Mouse (Mus musculus): ENCODE results near the gene Syndig1. TPM values are rescaled to one million over a fixed set of nuclear protein-coding genes. Genes with fewer than 3 reads are reported as not detected.

The Syndig1 gene
- polyA plus RNA-seq, 2 experiments, result 0.10 to 0.63 TPM

DNA sequence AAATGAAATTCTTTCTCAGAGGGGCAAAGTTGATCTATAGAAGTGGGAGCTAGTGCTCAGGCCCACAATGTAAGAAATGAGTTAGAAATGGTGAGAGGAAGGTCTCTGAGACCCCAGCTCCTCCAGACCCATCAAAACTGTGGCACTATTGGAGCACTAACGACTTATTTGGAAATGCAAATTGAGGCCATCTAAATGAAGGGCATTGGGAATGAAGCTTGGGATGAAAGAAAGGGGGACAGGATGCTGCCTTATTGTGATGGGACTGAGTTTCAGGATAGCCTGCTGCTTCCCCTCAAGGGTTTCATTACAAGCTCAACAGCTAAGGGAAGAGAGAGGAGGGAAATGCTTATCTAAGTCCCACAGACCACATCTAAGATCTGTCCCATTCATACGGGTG lies 110.6 kb downstream of the Syndig1 start:
- TF ChIP-seq EP300 (IDR thresholded peaks at IDR 0.05; ENCODE audit: low read depth) (no peak), CTCF (IDR thresholded peaks at IDR 0.05; ENCODE audit: low read depth) (no peak)
- Histone ChIP-seq H3K27ac (no peak overlapping the region), H3K4me2 (ENCODE audit: low read depth) (no peak overlapping the region), H3K9me3 (ENCODE audit: control insufficient read depth, low read length) (no peaks in the 10 kb centered on the region), H3K4me3 (ENCODE audit: insufficient read depth in 1 of 2, low read depth in 2 of 2, low read length in 2 of 2) (no peak overlapping the region), H3K36me3 (replicated peaks; ENCODE audit: control insufficient read depth, insufficient read depth, low read depth) (no peaks in the 10 kb centered on the region), H3K9ac (replicated peaks) (no peak overlapping the region), H3K27me3 (ENCODE audit: control insufficient read depth, insufficient read depth, low read length) (no peaks in the 10 kb centered on the region), H3K4me1 (replicated peaks; ENCODE audit: control insufficient read depth in 2 of 2, insufficient read depth in 2 of 2, low read length in 1 of 2) (no peaks in the 10 kb centered on the region)
- no peak for ATAC-seq (ENCODE audit: insufficient read depth)
- DNase-seq (ENCODE audit: low read depth in 3 of 3, low spot score in 3 of 3), result no peak
- WGBS (ENCODE audit: insufficient replicate concordance), result 17% methylated on average over 2 of the region's 2 CpGs

DNA sequence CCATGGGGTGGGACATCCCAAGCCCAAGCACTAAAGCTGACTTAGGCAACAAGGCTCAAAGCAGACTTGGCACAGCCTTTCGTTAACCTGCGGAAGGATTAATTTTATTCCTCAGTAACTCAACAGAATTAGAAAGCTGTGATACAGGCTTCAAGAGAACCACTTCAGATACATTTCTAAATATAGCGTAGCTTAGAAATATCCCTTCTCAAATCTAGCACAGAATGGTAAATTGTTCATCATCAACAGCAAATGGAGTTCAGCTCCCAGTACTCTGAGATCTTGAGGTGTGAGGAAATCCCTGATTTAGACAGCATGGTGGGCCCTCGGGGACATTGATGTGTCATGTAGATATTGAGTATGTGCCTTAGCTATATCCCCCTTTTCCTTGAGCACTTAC lies 121.6 kb downstream of the Syndig1 start:
- no peaks in the 10 kb centered on the region for H3K9me3 ChIP-seq (ENCODE audit: control insufficient read depth, low read length)
- H3K4me1 ChIP-seq (replicated peaks; ENCODE audit: control insufficient read depth in 2 of 2, insufficient read depth in 2 of 2, low read length in 1 of 2), result no peaks in the 10 kb centered on the region
- H3K27me3 ChIP-seq (ENCODE audit: control insufficient read depth, insufficient read depth, low read length), result no peaks in the 10 kb centered on the region
- no peak for DNase-seq (ENCODE audit: low read depth in 3 of 3, low spot score in 3 of 3)
- 68% methylated on average over 4 of the region's 4 CpGs for WGBS (ENCODE audit: insufficient replicate concordance)
- no peak overlapping the region for H3K27ac ChIP-seq
- no peaks in the 10 kb centered on the region for H3K36me3 ChIP-seq (replicated peaks; ENCODE audit: control insufficient read depth, insufficient read depth, low read depth)
- TF ChIP-seq CTCF (IDR thresholded peaks at IDR 0.05; ENCODE audit: low read depth) (no peak), EP300 (IDR thresholded peaks at IDR 0.05; ENCODE audit: low read depth) (no peak)
- no peak overlapping the region for H3K4me3 ChIP-seq (ENCODE audit: insufficient read depth in 1 of 2, low read depth in 2 of 2, low read length in 2 of 2)
- H3K9ac ChIP-seq (replicated peaks), result no peak overlapping the region
- H3K4me2 ChIP-seq (ENCODE audit: low read depth), result no peak overlapping the region
- no peak for ATAC-seq (ENCODE audit: insufficient read depth)

DNA sequence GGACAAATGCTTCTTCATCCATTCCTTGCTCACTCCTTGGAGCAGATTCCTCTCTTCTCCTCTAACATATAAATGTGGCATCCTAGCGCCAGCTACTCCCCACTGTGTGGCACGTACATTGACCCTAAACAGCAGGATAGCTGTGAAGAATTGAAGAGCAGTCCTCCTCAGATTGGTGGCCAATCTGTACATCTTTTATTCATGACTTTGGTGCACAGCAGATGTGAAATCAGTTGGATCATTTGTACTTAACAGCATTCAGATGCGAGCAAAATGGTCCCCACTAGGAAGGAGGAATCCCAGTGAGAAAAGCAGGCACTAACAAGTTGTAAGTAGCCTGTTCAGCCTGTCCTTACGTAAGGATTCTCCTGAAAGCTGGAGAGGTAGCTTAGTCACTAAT lies 142.0 kb downstream of the Syndig1 start:
- TF ChIP-seq CTCF (IDR thresholded peaks at IDR 0.05; ENCODE audit: low read depth), result no peak
- no peak for TF ChIP-seq EP300 (IDR thresholded peaks at IDR 0.05; ENCODE audit: low read depth)
- DNase-seq (ENCODE audit: low read depth in 3 of 3, low spot score in 3 of 3), result no peak
- Histone ChIP-seq H3K27ac (no peak overlapping the region), H3K36me3 (replicated peaks; ENCODE audit: control insufficient read depth, insufficient read depth, low read depth) (no peaks in the 10 kb centered on the region), H3K4me1 (replicated peaks; ENCODE audit: control insufficient read depth in 2 of 2, insufficient read depth in 2 of 2, low read length in 1 of 2) (no peaks in the 10 kb centered on the region), H3K9ac (replicated peaks) (no peak overlapping the region), H3K4me3 (ENCODE audit: insufficient read depth in 1 of 2, low read depth in 2 of 2, low read length in 2 of 2) (no peak overlapping the region), H3K9me3 (ENCODE audit: control insufficient read depth, low read length) (no peaks in the 10 kb centered on the region), H3K4me2 (ENCODE audit: low read depth) (no peak overlapping the region), H3K27me3 (ENCODE audit: control insufficient read depth, insufficient read depth, low read length) (no peaks in the 10 kb centered on the region)
- 47% methylated on average over 4 of the region's 4 CpGs for WGBS (ENCODE audit: insufficient replicate concordance)
- no peak for ATAC-seq (ENCODE audit: insufficient read depth)

DNA sequence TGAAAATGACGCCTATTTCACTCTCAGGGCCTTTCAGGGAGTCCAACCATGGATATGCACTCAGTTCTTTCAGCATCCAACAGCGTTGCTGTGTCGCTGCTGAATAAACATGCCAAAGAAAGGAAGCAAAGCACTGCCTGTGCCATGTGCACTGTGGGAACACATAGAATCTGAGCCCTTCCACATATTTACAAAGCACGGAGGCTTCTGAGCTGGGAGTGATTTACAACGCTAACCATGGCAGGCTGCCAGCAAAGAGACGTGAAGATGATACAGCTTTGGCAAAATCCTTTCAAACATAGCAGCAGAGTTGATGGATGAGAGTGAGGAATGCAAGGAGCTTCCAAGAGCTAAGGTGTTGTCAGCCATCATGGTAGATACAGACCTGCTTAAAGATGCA lies 144.6 kb downstream of the Syndig1 start:
- Histone ChIP-seq H3K36me3 (replicated peaks; ENCODE audit: control insufficient read depth, insufficient read depth, low read depth) (no peaks in the 10 kb centered on the region), H3K27me3 (ENCODE audit: control insufficient read depth, insufficient read depth, low read length) (no peaks in the 10 kb centered on the region), H3K4me1 (replicated peaks; ENCODE audit: control insufficient read depth in 2 of 2, insufficient read depth in 2 of 2, low read length in 1 of 2) (no peaks in the 10 kb centered on the region), H3K27ac (no peak overlapping the region), H3K4me2 (ENCODE audit: low read depth) (no peak overlapping the region), H3K9me3 (ENCODE audit: control insufficient read depth, low read length) (no peaks in the 10 kb centered on the region), H3K9ac (replicated peaks) (no peak overlapping the region), H3K4me3 (ENCODE audit: insufficient read depth in 1 of 2, low read depth in 2 of 2, low read length in 2 of 2) (no peak overlapping the region)
- ATAC-seq (ENCODE audit: insufficient read depth), result no peak
- WGBS (ENCODE audit: insufficient replicate concordance), result 53% methylated on average over 6 of the region's 6 CpGs
- no peak for TF ChIP-seq EP300 (IDR thresholded peaks at IDR 0.05; ENCODE audit: low read depth)
- TF ChIP-seq CTCF (IDR thresholded peaks at IDR 0.05; ENCODE audit: low read depth), result no peak
- no peak for DNase-seq (ENCODE audit: low read depth in 3 of 3, low spot score in 3 of 3)

DNA sequence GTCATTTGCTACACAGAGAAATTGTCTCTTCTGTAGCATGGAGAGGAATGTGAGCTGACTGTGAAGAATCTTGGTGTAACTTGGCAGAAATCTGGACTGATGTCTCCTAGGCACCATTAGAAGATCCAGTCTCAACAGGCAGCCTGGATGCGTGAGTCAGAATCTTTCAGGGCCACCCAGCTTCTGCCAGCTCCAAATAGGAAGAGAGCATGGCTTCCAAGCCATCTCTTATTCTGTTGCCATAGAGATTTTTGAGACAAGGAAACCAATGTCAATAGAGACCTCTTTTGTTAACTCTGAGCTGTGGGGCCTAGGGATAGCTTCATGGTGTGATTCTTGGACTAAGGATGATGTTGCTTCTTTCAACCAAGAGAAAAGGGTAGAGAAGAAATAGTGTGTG lies 151.4 kb downstream of the Syndig1 start:
- 67% methylated on average over 1 of the region's 1 CpGs for WGBS (ENCODE audit: insufficient replicate concordance)
- H3K4me3 ChIP-seq (ENCODE audit: insufficient read depth in 1 of 2, low read depth in 2 of 2, low read length in 2 of 2), result no peak overlapping the region

More for the DNA sequence above, 151.4 kb downstream of the Syndig1 start:
- no peaks in the 10 kb centered on the region for H3K36me3 ChIP-seq (replicated peaks; ENCODE audit: control insufficient read depth, insufficient read depth, low read depth)
- no peaks in the 10 kb centered on the region for H3K9me3 ChIP-seq (ENCODE audit: control insufficient read depth, low read length)
- no peak overlapping the region for H3K9ac ChIP-seq (replicated peaks)
- H3K27me3 ChIP-seq (ENCODE audit: control insufficient read depth, insufficient read depth, low read length), result no peaks in the 10 kb centered on the region
- no peak for ATAC-seq (ENCODE audit: insufficient read depth)
- no peak overlapping the region for H3K4me2 ChIP-seq (ENCODE audit: low read depth)
- DNase-seq (ENCODE audit: low read depth in 3 of 3, low spot score in 3 of 3), result no peak
- no peak for TF ChIP-seq CTCF (IDR thresholded peaks at IDR 0.05; ENCODE audit: low read depth)
- no peak for TF ChIP-seq EP300 (IDR thresholded peaks at IDR 0.05; ENCODE audit: low read depth)
- no peaks in the 10 kb centered on the region for H3K4me1 ChIP-seq (replicated peaks; ENCODE audit: control insufficient read depth in 2 of 2, insufficient read depth in 2 of 2, low read length in 1 of 2)
- no peak overlapping the region for H3K27ac ChIP-seq
